Mouse (Mus musculus): ENCODE measurements around the gene Crot.

- TF ChIP-seq POLR2A (IDR thresholded peaks at IDR 0.05; ENCODE audit: insufficient read length, low read depth) (no peak), CEBPB (IDR thresholded peaks at IDR 0.05; ENCODE audit: insufficient read depth, poor library complexity, severe bottlenecking) (no peak), MYOD1 (IDR thresholded peaks at IDR 0.05; ENCODE audit: control insufficient read depth in 1 of 3, insufficient read length in 2 of 3, low read depth in 2 of 3) (no peak), POLR2AphosphoS2 (IDR thresholded peaks at IDR 0.05; ENCODE audit: insufficient read length, low read depth) (no peak), USF1 (IDR thresholded peaks at IDR 0.05; ENCODE audit: low read depth) (no peak), E2F4 (IDR thresholded peaks at IDR 0.05; ENCODE audit: insufficient read depth) (no peak), REST (IDR thresholded peaks at IDR 0.05; ENCODE audit: insufficient read depth, insufficient read length) (no peak)
Measured at GRCm38 (mm10) chr5:9010166-9010565, 13.0 kb upstream of the Crot start.

All from myocyte (in vitro differentiated cells).